Mouse (Mus musculus) liver, embryonic 15.5 days (tissue): ENCODE data around the gene Gm8947. TPM values are rescaled to one million over a fixed set of nuclear protein-coding genes. Genes with fewer than 3 reads are reported as not detected.
"Not testable (repeated sequence)": the region's sequence is repeated elsewhere in the genome, so short reads cannot be mapped to it uniquely, and the experiment has no call there.

Experiments
- ATAC-seq: fragments of 200-750 bp; cut with Nextera tagmentation; 2 replicates; pipeline ENCODE4 v1.8.0; 2017; ENCODE audit warnings: moderate number of reproducible peaks, mild to moderate bottlenecking, moderate library complexity; ENCODE audit not compliant: insufficient read depth
- H3K27ac ChIP-seq: fragments of 300-500 bp; sonication (generic); replicated peaks from 2 replicates; pipeline ENCODE4 v1.5.1; 2015; ENCODE audit warnings: mild to moderate bottlenecking, inconsistent platforms
- H3K27me3 ChIP-seq: fragments of 300-500 bp; sonication (generic); 2 replicates; pipeline ENCODE4 v1.6.1; 2015; ENCODE audit warnings: mild to moderate bottlenecking, inconsistent platforms
- H3K36me3 ChIP-seq: fragments of 300-500 bp; sonication (generic); replicated peaks from 2 replicates; pipeline ENCODE4 v1.6.1; 2015; ENCODE audit warnings: moderate library complexity, mild to moderate bottlenecking, inconsistent platforms
- H3K4me1 ChIP-seq: fragments of 300-500 bp; sonication (generic); replicated peaks from 2 replicates; pipeline ENCODE4 v1.6.1; 2015; ENCODE audit warnings: inconsistent platforms
- H3K4me2 ChIP-seq: fragments of 300-500 bp; sonication (generic); 2 replicates; pipeline ENCODE4 v1.6.1; 2015; ENCODE audit warnings: moderate library complexity, mild to moderate bottlenecking, inconsistent platforms
- H3K4me3 ChIP-seq: fragments of 300-500 bp; sonication (generic); replicated peaks from 2 replicates; pipeline ENCODE4 v1.5.1; 2015; ENCODE audit warnings: mild to moderate bottlenecking, inconsistent platforms
- H3K9ac ChIP-seq: fragments of 300-500 bp; sonication (generic); 2 replicates; pipeline ENCODE4 v1.6.1; 2015; ENCODE audit warnings: moderate library complexity, mild to moderate bottlenecking, inconsistent platforms
- H3K9me3 ChIP-seq: fragments of 300-500 bp; sonication (generic); replicated peaks from 2 replicates; pipeline ENCODE4 v1.6.1; 2016; ENCODE audit warnings: inconsistent platforms
- WGBS: fragments of 180-500 bp; shearing (Covaris S2); methylation state at CpG from one replicate; pipeline ENCODE4 v1.1.7; 2015; ENCODE audit warnings: mixed read lengths; ENCODE audit not compliant: insufficient replicate concordance; 5-methylcytosine and 5-hydroxymethylcytosine counted together
- polyA plus RNA-seq: library from polyadenylated mRNA; unstranded; fragments of >200 nt; fragmentation: Nextera tagmentation; extraction: Ambion mirVana; gene quantifications from 2 replicates; pipeline ENCODE4 v1.2.1, GENCODE M21; 2015

Gm8947 gene
- polyA plus RNA-seq, 1 experiment from 2014 or later: 1.3 TPM

- ATAC-seq, H3K27me3 ChIP-seq, H3K4me2 ChIP-seq, H3K27ac ChIP-seq, H3K9ac ChIP-seq, H3K36me3 ChIP-seq, H3K9me3 ChIP-seq, H3K4me3 ChIP-seq: not testable (repeated sequence)
- peaks cover 13% of the 10 kb centered on the region; the same call in 1 of the 2 replicates for H3K4me1 ChIP-seq
- WGBS: 35% methylated on average over 7 of the region's 8 CpGs
Observed at GRCm38 (mm10) chr1:151209824-151210355, 17.7 kb downstream of the Gm8947 start, which contains the start of gene Gm47996. Gene Gm47996 (plus strand): TSS chr1:151210131.

DNA sequence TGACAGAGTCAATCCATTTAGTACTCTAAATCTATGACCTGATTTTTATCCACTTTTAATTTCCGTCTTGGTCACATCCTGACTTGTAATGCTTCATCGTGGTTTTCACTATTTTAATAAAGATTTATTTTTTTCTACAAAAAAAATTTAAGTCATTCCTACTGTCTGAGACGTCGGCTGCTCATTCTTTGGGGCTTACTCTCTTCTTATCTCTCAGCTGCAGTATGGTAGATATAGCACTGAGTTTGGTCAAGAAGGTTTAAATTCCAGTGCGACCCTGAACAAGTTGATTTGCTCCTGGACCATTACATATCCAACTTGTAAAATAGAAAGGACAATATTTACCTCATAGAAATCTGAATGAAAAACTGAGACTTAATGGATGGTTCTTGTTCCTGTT is 19.5 kb downstream of the Gm8947 start:
- H3K27me3 ChIP-seq, H3K4me2 ChIP-seq, ATAC-seq, H3K27ac ChIP-seq, H3K4me3 ChIP-seq, H3K9ac ChIP-seq, H3K36me3 ChIP-seq, H3K9me3 ChIP-seq: not testable (repeated sequence)
- WGBS: 12% methylated on average over 5 of the region's 5 CpGs
- peaks cover 21% of the 10 kb centered on the region for H3K4me1 ChIP-seq

GRCm38 (mm10) chr1:151214862-151215261 is 22.7 kb downstream of the Gm8947 start:
- H3K27me3 ChIP-seq: no peaks in the 10 kb centered on the region
- H3K36me3 ChIP-seq: no peaks in the 10 kb centered on the region
- no peak for ATAC-seq
- no peak overlapping the region for H3K4me2 ChIP-seq
- H3K4me3 ChIP-seq: no peak overlapping the region
- WGBS: 42% methylated on average over 2 of the region's 2 CpGs
- no peaks in the 10 kb centered on the region for H3K9me3 ChIP-seq
- H3K9ac ChIP-seq: no peak overlapping the region
- H3K27ac ChIP-seq: no peak overlapping the region
- peaks cover 22% of the 10 kb centered on the region for H3K4me1 ChIP-seq

DNA sequence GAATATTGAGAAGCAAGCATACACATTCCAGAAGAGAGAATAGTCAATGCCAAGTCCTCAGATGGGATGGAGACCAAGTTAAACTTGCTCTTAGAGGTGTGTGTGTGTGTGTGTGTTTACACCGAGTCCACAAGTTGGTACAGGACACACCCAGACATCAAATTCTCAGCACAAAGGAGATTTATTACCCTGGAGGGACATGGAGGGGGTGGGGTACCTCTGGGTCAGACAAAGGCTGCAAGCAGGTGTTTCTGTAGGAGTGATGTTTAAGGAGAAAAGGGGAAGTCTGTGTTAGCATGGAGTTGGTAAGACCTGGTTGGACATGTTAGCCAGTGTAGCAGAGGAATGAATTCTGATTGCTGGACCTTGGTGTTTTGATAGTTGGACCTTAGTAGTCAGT is 23.8 kb downstream of the Gm8947 start:
- Histone ChIP-seq H3K4me2 (no peak overlapping the region), H3K27me3 (no peaks in the 10 kb centered on the region), H3K4me3 (no peak overlapping the region), H3K4me1 (peaks cover 19% of the 10 kb centered on the region), H3K9me3 (no peaks in the 10 kb centered on the region), H3K36me3 (no peaks in the 10 kb centered on the region), H3K9ac (no peak overlapping the region), H3K27ac (peak overlapping the region; percentile 1; the same call in 1 of the 2 replicates)
- WGBS: 32% methylated on average over 1 of the region's 1 CpGs
- ATAC-seq: no peak

DNA sequence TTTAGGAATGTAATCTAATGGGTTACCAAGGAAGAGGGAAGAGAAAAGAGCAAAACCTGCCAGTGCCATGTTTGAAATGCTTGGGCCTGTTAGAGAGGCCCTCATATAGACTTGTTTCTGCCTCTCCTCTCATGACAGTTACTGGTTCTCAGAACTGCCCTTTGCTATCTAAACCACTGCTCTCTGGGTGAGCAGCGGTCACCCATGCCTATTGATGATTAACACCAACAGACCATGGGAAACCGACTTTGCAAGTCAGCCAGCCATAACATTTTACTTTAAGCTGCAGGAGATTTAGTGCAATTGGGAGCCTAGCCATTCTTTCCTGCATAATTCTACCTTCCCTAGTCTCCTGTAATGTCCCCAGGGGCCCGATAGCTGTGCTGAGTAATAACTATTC is 24.2 kb downstream of the Gm8947 start:
- no peak overlapping the region for H3K4me2 ChIP-seq
- H3K4me3 ChIP-seq: no peak overlapping the region
- no peaks in the 10 kb centered on the region for H3K27me3 ChIP-seq
- H3K4me1 ChIP-seq: peaks cover 17% of the 10 kb centered on the region
- no peak overlapping the region for H3K9ac ChIP-seq
- H3K27ac ChIP-seq: peak overlapping the region; percentile 1; the same call in 1 of the 2 replicates
- WGBS: 30% methylated on average over 3 of the region's 3 CpGs
- no peaks in the 10 kb centered on the region for H3K36me3 ChIP-seq
- ATAC-seq: peak; percentile 53; the same call in 1 of the 2 replicates
- no peaks in the 10 kb centered on the region for H3K9me3 ChIP-seq

DNA sequence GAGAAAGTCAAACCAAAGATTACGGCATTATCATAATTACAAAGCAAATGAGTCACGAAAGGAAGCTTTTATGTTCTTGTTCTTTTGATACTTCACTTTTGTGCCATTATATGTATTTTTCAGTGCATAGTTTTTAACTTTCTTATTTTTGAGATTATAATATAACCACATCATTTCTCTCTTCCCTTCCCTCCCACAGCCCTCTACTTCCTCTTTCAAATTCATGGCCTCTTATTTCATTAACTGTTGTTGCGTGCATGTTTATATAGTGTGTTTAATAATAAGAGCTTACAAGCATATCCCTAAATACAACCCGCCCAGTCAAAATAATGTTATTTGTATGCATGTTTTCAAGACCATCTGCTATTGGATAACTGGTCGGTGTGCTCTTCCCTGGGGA is 26.9 kb downstream of the Gm8947 start:
- peaks cover 12% of the 10 kb centered on the region for H3K4me1 ChIP-seq
- H3K27me3 ChIP-seq: no peaks in the 10 kb centered on the region
- WGBS: 79% methylated on average over 5 of the region's 5 CpGs
- no peak overlapping the region for H3K4me2 ChIP-seq
- H3K9me3 ChIP-seq: no peaks in the 10 kb centered on the region
- H3K4me3 ChIP-seq: no peak overlapping the region
- no peaks in the 10 kb centered on the region for H3K36me3 ChIP-seq
- no peak overlapping the region for H3K27ac ChIP-seq
- no peak overlapping the region for H3K9ac ChIP-seq
- no peak for ATAC-seq

DNA sequence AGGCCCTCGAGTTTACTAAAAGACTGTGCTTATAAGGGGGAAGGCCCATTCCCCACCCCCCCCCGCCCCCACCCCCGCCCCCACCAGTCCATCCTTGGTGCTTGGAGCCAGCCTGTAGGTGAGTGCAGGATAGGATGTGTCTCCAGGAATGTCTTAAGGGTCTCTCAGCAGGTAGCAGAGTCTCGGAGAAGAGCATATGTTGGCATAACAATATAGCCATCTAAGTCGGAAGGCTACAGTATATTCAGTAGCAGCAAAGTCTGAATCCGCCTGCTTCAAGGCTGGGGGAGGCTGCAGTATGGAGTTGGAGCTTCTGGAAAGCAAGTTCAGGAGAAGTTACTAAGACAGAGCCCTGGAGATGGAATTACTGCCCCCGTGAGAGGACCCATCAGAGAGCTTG is 27.9 kb downstream of the Gm8947 start:
- no peak overlapping the region for H3K4me2 ChIP-seq
- WGBS: 73% methylated on average over 7 of the region's 7 CpGs
- no peaks in the 10 kb centered on the region for H3K27me3 ChIP-seq
- no peak overlapping the region for H3K9ac ChIP-seq
- peaks cover 12% of the 10 kb centered on the region for H3K4me1 ChIP-seq
- H3K4me3 ChIP-seq: no peak overlapping the region
- H3K9me3 ChIP-seq: no peaks in the 10 kb centered on the region
- no peak overlapping the region for H3K27ac ChIP-seq
- no peaks in the 10 kb centered on the region for H3K36me3 ChIP-seq
- ATAC-seq: no peak

GRCm38 (mm10) chr1:151222561-151223267 is 30.5 kb downstream of the Gm8947 start:
- Histone ChIP-seq H3K4me2 (no peak overlapping the region), H3K9me3 (no peaks in the 10 kb centered on the region), H3K27ac (no peak overlapping the region), H3K27me3 (no peaks in the 10 kb centered on the region), H3K9ac (no peak overlapping the region), H3K36me3 (no peaks in the 10 kb centered on the region), H3K4me3 (no peak overlapping the region), H3K4me1 (no peaks in the 10 kb centered on the region)
- no peak for ATAC-seq
- 60% methylated on average over 10 of the region's 10 CpGs for WGBS

DNA sequence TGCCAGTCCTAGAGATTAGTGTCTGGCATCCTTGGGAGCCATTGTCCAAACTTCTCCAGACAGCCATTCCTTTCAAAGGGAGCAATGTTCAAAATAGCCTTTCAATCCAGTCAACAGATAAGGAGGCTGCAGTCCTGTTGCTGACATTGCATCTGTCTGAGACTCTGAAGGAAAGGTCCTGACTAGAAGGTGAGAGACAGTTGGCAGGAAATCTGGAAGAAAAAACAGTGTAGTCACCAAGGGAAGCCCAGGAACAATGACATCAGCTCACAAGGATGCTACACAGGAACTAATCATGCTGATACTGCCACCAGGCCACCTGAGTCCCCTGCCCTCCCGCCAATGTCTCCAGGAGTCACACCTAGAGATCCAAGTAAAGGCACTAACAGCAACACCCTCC is 31.2 kb downstream of the Gm8947 start:
- H3K4me2 ChIP-seq: no peak overlapping the region
- H3K4me1 ChIP-seq: no peaks in the 10 kb centered on the region
- H3K36me3 ChIP-seq: no peaks in the 10 kb centered on the region
- H3K27ac ChIP-seq: no peak overlapping the region
- H3K9me3 ChIP-seq: no peaks in the 10 kb centered on the region
- WGBS: 36% methylated on average over 1 of the region's 1 CpGs
- H3K4me3 ChIP-seq: no peak overlapping the region
- no peak overlapping the region for H3K9ac ChIP-seq
- no peak for ATAC-seq
- no peaks in the 10 kb centered on the region for H3K27me3 ChIP-seq

DNA sequence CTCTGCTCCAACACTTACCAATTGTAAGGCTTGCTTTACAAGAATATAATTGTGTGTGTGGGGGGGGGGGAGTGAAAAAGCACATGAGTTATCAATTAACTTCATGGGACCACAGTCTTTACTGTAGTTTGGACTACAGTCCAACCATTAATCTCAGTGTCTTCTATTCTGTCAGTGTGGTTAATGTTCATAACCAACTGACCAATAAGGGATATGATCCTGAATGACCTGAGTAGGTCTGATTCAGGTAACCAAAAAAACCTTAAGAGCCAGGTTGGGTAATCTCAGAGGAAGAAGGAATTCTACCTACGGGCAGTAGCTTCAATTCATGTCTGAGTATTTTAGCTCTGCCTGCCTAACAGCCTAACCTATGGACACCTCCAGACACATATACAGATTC is 32.4 kb downstream of the Gm8947 start:
- Histone ChIP-seq H3K9ac (no peak overlapping the region), H3K4me2 (no peak overlapping the region), H3K4me1 (no peaks in the 10 kb centered on the region), H3K27me3 (no peaks in the 10 kb centered on the region), H3K4me3 (no peak overlapping the region), H3K36me3 (no peaks in the 10 kb centered on the region), H3K9me3 (no peaks in the 10 kb centered on the region), H3K27ac (no peak overlapping the region)
- WGBS: 49% methylated on average over 1 of the region's 1 CpGs
- no peak for ATAC-seq

DNA sequence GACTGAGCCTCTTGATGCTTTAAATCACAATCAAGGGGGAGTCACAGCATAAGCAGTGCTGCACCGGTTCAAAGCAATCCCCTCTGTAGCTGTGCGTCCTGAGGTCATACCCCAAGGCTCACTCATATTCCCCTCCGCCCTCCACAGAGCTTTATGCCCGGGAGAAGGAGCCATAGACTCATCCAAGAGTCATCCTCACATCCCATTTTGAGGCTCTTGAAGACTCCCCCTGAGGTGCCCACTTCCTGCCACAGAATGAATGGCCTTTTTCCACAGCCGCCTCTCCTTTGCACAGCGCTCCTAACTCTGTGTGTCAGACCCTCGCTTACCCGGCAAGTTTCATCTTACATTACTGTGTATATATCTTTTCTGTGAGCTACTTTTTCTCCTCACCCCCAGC is 35.3 kb downstream of the Gm8947 start:
- no peaks in the 10 kb centered on the region for H3K36me3 ChIP-seq
- no peak overlapping the region for H3K4me3 ChIP-seq
- 52% methylated on average over 8 of the region's 8 CpGs for WGBS
- no peaks in the 10 kb centered on the region for H3K9me3 ChIP-seq
- no peak overlapping the region for H3K4me2 ChIP-seq
- H3K4me1 ChIP-seq: no peaks in the 10 kb centered on the region
- no peak overlapping the region for H3K27ac ChIP-seq
- no peak for ATAC-seq
- H3K27me3 ChIP-seq: no peaks in the 10 kb centered on the region
- no peak overlapping the region for H3K9ac ChIP-seq
